Mouse (Mus musculus) cerebellum, adult 18-20 months (tissue): ENCODE data around the gene Gm15080.
"Not testable (repeated sequence)": the region's sequence is repeated elsewhere in the genome, so short reads cannot be mapped to it uniquely, and the experiment has no call there.

Experiments
- DNase-seq, 2 experiments: peaks; one replicate each; pipeline ENCODE4 v3.0.0; 2021

The Gm15080 gene

GRCm38 (mm10) chrX:147992693-147993092 is at the start of gene Gm15080:
Gm15080 (plus strand) TSS chrX:147992993.
- not testable (repeated sequence) for DNase-seq
